Mouse (Mus musculus) megakaryocyte progenitor cell, adult 5-6 weeks (primary cell): ENCODE measurements at regions not wholly inside any gene's neighbourhood (a gene's known extent, or its start where the extent isn't known, plus 50 kb on each side); places are given as distances from the start of the nearest gene placed in this dataset.

ENCODE experiments used
- ATAC-seq: replicated peaks from 2 replicates; pipeline ENCODE4 v1.8.0; 2016; ENCODE audit warnings: mild to moderate bottlenecking, moderate TSS enrichment, inconsistent platforms; ENCODE audit not compliant: poor library complexity

DNA sequence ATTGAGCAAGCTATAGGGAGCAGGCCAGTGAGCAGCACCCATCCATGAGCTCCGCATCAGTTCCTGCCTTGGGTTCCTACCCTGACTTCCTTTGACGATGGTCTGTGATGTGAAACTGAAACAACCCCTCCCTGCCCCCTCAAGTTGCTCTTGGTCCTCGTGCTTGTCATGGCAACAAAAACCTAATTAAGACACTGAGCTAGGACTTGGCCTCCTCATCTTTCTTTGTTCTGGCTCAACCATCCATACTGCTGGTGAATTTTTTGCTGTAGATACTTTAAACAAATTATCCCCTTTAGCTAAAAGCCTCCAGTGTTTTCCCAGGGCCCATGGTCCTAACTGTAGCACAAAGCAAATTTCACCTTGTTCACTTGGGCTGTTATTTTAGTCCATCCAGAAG is 129.9 kb upstream of the Peli2 start:
- no peak for ATAC-seq

DNA sequence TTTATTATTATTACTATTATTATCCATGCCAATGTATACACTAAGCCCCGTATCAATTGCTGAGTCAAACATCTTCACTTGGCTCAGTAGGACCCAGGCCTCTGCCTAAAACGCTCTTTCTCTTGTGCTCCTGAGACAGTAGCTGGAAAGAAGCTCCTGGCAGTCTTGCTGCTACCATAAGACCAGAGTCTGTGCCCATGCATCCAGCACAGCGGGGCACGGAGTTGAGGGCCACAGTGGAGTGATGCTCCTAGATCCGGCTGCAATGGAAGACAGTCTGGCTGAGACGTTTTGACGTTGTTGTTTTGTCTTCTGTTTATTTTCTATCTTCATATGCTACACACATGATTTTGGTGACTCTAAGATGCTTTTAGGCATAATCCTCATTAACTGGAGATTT is 129.1 kb upstream of the Peli2 start:
- ATAC-seq: no peak

GRCm38 (mm10) chr14:47992091-47992490 is 128.5 kb upstream of the Peli2 start:
- ATAC-seq: no peak

- no peak for ATAC-seq
Measured at GRCm38 (mm10) chr14:47992851-47993250, 127.8 kb upstream of the Peli2 start.

DNA sequence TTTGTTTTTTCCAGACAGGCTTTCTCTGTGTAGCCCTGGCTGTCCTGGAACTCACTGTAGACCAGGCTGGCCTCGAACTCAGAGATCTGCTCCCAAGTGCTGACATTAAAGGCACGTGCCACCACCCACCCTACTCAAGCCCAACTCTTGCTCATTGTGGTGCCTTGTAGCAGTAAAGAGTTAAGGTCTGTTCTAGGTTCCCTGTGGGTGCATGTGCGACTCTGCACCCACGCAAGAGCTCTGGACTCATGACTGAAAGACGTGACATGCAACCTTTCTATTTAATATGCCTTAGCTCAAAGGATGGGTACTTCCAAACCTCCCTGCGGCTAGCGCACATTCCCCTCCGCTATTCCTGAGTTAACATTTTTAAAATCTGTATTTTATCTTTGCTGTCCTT is 121.7 kb upstream of the Peli2 start:
- no peak for ATAC-seq

DNA sequence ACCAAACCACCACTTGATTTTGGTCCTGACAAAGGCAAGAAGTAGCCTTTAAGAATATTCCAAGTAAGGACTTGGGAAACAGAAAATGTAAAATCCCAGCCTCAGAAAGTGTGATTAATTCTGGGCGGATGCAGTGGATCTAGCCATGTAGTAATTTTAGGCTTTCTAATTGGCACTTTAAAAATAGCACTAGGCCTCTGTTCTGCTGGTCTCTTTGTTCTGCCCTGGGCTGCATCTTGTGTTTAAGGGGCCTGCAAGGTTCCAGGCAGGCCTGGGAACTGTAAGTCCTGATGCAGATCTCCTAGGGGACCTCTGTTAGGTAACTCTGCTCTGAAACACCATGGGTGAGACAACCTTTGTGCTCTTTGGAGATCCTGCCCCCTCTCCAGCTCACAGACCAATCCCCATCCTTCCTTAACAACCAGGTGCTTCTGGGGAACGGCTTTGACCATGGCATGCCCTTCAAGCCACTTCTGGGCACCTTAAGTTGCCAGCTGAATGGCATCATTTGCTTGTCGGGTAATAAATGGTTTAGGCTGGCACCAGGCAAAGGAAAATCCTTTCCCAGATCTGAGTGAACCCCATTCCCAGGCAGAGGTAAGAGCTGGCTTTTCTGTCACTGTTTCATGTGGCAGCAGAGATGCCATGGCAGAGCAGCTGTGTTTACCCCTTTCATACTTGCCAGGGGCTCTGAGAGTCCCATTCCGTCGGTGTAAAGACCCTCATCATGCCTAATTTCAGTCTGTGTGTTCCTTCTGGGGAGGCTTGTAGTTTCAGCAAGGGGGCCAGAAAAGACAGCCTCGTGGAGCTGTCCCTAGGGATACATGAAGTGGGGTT is 115.3 kb upstream of the Peli2 start:
- ATAC-seq: no peak

- ATAC-seq: no peak
Measured at GRCm38 (mm10) chr14:48005929-48006309, 114.7 kb upstream of the Peli2 start.

GRCm38 (mm10) chr14:48012361-48013215 is 108.0 kb upstream of the Peli2 start:
- ATAC-seq: no peak

- ATAC-seq: no peak
Measured at GRCm38 (mm10) chr14:48013431-48013830, 107.2 kb upstream of the Peli2 start.

DNA sequence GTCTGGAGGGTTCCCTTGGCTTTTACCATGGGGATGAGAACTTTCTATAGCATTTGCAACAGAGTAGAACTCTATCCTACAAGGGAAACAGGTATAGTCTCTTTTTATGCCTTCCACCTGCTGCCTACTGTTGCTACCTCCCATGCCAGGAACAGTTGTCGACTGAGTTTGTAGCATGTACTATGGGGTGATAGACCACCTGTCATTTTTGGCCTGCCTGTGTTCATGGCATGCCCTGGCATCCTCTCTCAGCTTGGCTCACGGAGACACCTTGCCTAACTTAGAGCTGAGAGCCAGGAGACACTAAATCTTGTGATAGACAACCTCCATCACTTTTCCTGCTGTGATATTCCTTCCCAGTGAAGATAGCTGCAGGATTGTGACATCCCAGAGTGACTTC is 105.8 kb upstream of the Peli2 start:
- ATAC-seq: no peak

GRCm38 (mm10) chr14:48017971-48018370 is 102.7 kb upstream of the Peli2 start:
- no peak for ATAC-seq

- ATAC-seq: no peak
Measured at GRCm38 (mm10) chr14:48019331-48019730, 101.3 kb upstream of the Peli2 start.

- no peak for ATAC-seq
Measured at GRCm38 (mm10) chr14:48022271-48022670, 98.4 kb upstream of the Peli2 start.

DNA sequence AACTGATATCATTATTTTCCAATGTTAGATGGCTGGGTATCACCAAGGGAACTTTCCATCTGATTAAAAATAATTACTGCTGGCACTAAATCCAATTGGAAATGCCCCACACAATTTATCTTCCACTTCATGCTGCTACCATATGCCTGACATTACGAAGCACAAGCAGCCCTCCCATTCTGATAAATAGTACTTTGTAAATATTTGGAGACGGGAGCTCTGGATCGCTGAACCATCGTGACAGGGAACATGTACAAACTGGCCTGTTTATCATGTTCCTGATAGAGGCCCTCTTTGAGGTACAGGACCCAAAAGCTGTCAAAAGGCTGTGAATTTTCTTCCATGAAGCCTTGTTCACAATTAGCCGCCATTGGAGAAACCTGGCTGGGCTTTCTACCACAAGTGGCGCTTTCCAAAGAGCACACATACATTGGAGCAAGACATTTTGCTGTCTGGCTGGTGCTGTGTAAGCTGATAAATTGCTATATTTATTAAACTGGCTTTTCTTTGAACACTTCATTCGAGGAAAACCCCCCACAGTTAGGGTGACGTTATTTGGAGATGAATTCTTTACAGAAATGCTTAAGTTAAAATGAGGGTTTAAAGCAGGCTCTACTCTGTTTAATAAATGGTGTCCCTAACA is 96.5 kb upstream of the Peli2 start:
- no peak for ATAC-seq

- no peak for ATAC-seq
Measured at GRCm38 (mm10) chr14:48039286-48039790, 81.3 kb upstream of the Peli2 start.

- no peak for ATAC-seq
Measured at GRCm38 (mm10) chr14:48046094-48046493, 74.5 kb upstream of the Peli2 start.

- no peak for ATAC-seq
Measured at GRCm38 (mm10) chr14:48046831-48047230, 73.8 kb upstream of the Peli2 start.

- ATAC-seq: no peak
Measured at GRCm38 (mm10) chr14:48049698-48050459, 70.7 kb upstream of the Peli2 start.

DNA sequence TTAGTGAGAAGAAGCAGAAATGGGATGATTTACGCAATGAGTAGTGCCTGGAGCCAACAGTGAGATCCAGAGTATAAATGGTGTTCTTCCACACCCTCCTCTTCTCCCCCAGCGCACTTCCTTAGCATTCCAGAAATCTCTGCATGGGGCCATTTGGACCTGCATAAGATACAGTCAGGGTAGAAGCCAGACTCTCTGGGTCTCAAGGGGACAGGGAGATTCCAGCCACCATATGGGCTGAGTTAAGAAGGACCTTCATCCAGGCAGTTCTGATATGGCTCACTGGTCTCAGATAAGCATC is 70.2 kb upstream of the Peli2 start:
- ATAC-seq: no peak

- no peak for ATAC-seq
Measured at GRCm38 (mm10) chr14:48051971-48052370, 68.7 kb upstream of the Peli2 start.

DNA sequence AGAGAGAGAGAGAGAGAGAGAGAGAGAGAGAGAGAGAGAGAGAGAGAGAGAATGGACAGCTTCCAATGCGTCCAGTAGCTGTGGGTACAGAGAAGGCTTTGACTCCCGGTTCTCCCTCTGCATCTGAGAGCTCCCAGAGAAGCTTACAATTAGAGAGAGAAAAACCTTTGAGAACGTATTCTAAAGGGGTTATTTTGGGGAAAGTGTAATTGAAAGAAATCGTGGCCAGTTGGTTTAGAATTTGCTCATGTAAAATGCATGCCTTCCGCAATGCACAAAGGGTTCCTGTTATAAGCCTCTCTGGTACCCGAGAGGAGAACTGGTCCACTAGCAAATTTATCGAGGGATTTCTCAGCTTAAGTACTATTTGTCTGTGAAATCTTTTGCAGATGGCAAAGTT is 68.2 kb upstream of the Peli2 start:
- no peak for ATAC-seq
